Mouse (Mus musculus): Measurements from ENCODE around the gene Hoxa6. TPM values are rescaled to one million over a fixed set of nuclear protein-coding genes. Genes with fewer than 3 reads are reported as not detected.

Hoxa6 gene
- polyA plus RNA-seq, 1 experiment, result not detected

GRCm38 (mm10) chr6:52234428-52235140 lies 26.1 kb upstream of the Hoxa6 start:
- no peak for TF ChIP-seq CTCF (IDR thresholded peaks at IDR 0.05; ENCODE audit: low read depth, low read length)
- no peak for TF ChIP-seq POLR2A (IDR thresholded peaks at IDR 0.05; ENCODE audit: borderline replicate concordance, low read depth, low read length)
- Histone ChIP-seq H3K4me1 (ENCODE audit: control insufficient read depth, insufficient read depth, low read length) (no peaks in the 10 kb centered on the region), H3K27ac (ENCODE audit: insufficient read depth, low read depth, low read length) (no peak overlapping the region), H3K4me3 (ENCODE audit: insufficient read depth, low read length) (no peak overlapping the region)

- peak overlapping the region; percentile 11; the same call in 1 of the 2 replicates for H3K4me3 ChIP-seq (ENCODE audit: insufficient read depth, low read length)
- TF ChIP-seq CTCF (IDR thresholded peaks at IDR 0.05; ENCODE audit: low read depth, low read length) (no peak), POLR2A (IDR thresholded peaks at IDR 0.05; ENCODE audit: borderline replicate concordance, low read depth, low read length) (no peak)
Measured at GRCm38 (mm10) chr6:52233546-52234427, 25.3 kb upstream of the Hoxa6 start.

GRCm38 (mm10) chr6:52232984-52233545 lies 24.5 kb upstream of the Hoxa6 start:
- no peak for TF ChIP-seq POLR2A (IDR thresholded peaks at IDR 0.05; ENCODE audit: borderline replicate concordance, low read depth, low read length)
- TF ChIP-seq CTCF (IDR thresholded peaks at IDR 0.05; ENCODE audit: low read depth, low read length), result no peak
- Histone ChIP-seq H3K27ac (ENCODE audit: insufficient read depth, low read depth, low read length) (no peak overlapping the region), H3K4me1 (ENCODE audit: control insufficient read depth, insufficient read depth, low read length) (no peaks in the 10 kb centered on the region), H3K4me3 (ENCODE audit: insufficient read depth, low read length) (no peak overlapping the region)

More at GRCm38 (mm10) chr6:52233546-52234427, 25.3 kb upstream of the Hoxa6 start:
- no peak overlapping the region for H3K27ac ChIP-seq (ENCODE audit: insufficient read depth, low read depth, low read length)
- no peaks in the 10 kb centered on the region for H3K4me1 ChIP-seq (ENCODE audit: control insufficient read depth, insufficient read depth, low read length)

GRCm38 (mm10) chr6:52232568-52232965 lies 24.0 kb upstream of the Hoxa6 start:
- no peak overlapping the region for H3K4me3 ChIP-seq (ENCODE audit: insufficient read depth, low read length)
- H3K27ac ChIP-seq (ENCODE audit: insufficient read depth, low read depth, low read length), result no peak overlapping the region
- TF ChIP-seq POLR2A (IDR thresholded peaks at IDR 0.05; ENCODE audit: borderline replicate concordance, low read depth, low read length) (no peak), CTCF (IDR thresholded peaks at IDR 0.05; ENCODE audit: low read depth, low read length) (no peak)
- no peaks in the 10 kb centered on the region for H3K4me1 ChIP-seq (ENCODE audit: control insufficient read depth, insufficient read depth, low read length)

- no peak overlapping the region for H3K27ac ChIP-seq (ENCODE audit: insufficient read depth, low read depth, low read length)
- no peaks in the 10 kb centered on the region for H3K4me1 ChIP-seq (ENCODE audit: control insufficient read depth, insufficient read depth, low read length)
- TF ChIP-seq CTCF (IDR thresholded peaks at IDR 0.05; ENCODE audit: low read depth, low read length) (no peak), POLR2A (IDR thresholded peaks at IDR 0.05; ENCODE audit: borderline replicate concordance, low read depth, low read length) (no peak)
- H3K4me3 ChIP-seq (ENCODE audit: insufficient read depth, low read length), result no peak overlapping the region
Measured at GRCm38 (mm10) chr6:52231885-52232567, 23.5 kb upstream of the Hoxa6 start.

- no peak for TF ChIP-seq CTCF (IDR thresholded peaks at IDR 0.05; ENCODE audit: low read depth, low read length)
- TF ChIP-seq POLR2A (IDR thresholded peaks at IDR 0.05; ENCODE audit: borderline replicate concordance, low read depth, low read length), result no peak
- no peak within 1 kb of the TSS for H3K4me3 ChIP-seq (ENCODE audit: insufficient read depth, low read length)
- no peaks in the 10 kb centered on the region for H3K4me1 ChIP-seq (ENCODE audit: control insufficient read depth, insufficient read depth, low read length)
- H3K27ac ChIP-seq (ENCODE audit: insufficient read depth, low read depth, low read length), result no peak within 1 kb of the TSS
Measured at GRCm38 (mm10) chr6:52230516-52231165, 22.1 kb upstream of the Hoxa6 start, which contains the start of gene Hoxa9. Hoxa9 (minus strand) TSS chr6:52231089.

GRCm38 (mm10) chr6:52229558-52230416 lies 21.3 kb upstream of the Hoxa6 start:
- no peak overlapping the region for H3K27ac ChIP-seq (ENCODE audit: insufficient read depth, low read depth, low read length)
- no peak for TF ChIP-seq POLR2A (IDR thresholded peaks at IDR 0.05; ENCODE audit: borderline replicate concordance, low read depth, low read length)
- TF ChIP-seq CTCF (IDR thresholded peaks at IDR 0.05; ENCODE audit: low read depth, low read length), result peak; percentile 9; the same call in 1 of the 2 replicates

More at GRCm38 (mm10) chr6:52229558-52230416, 21.3 kb upstream of the Hoxa6 start:
- Histone ChIP-seq H3K4me1 (ENCODE audit: control insufficient read depth, insufficient read depth, low read length) (no peaks in the 10 kb centered on the region), H3K4me3 (ENCODE audit: insufficient read depth, low read length) (no peak overlapping the region)

All from bone marrow macrophage, adult 2 months (primary cell).